Mouse (Mus musculus) kidney, postnatal 4 days (tissue): Measurements from ENCODE around the gene Myb.
A peak's percentile ranks its signal among the peaks of the same experiment; 100 is the strongest.

Experiments
- DNase-seq, 2 experiments: peaks; one replicate each; pipeline ENCODE4 v3.0.0; 2021; ENCODE audit warnings: mixed read lengths in 2 of 2

The Myb gene

GRCm38 (mm10) chr10:21118341-21118740, 42.4 kb downstream of the Myb start:
- no peak for DNase-seq

- no peak for DNase-seq
Observed at GRCm38 (mm10) chr10:21114459-21114858, 46.3 kb downstream of the Myb start.

GRCm38 (mm10) chr10:21112689-21113088, 48.1 kb downstream of the Myb start:
- no peak for DNase-seq

- no peak for DNase-seq
Observed at GRCm38 (mm10) chr10:21109337-21110056, 51.3 kb downstream of the Myb start.

- no peak for DNase-seq
Observed at GRCm38 (mm10) chr10:21108796-21109195, 52.0 kb downstream of the Myb start.

GRCm38 (mm10) chr10:21108182-21108581, 52.6 kb downstream of the Myb start:
- no peak for DNase-seq

- DNase-seq = no peak
Observed at GRCm38 (mm10) chr10:21105206-21105605, 55.6 kb downstream of the Myb start.

- no peak for DNase-seq
Observed at GRCm38 (mm10) chr10:21102689-21103088, 58.1 kb downstream of the Myb start.

- no peak for DNase-seq
Observed at GRCm38 (mm10) chr10:21101948-21102347, 58.8 kb downstream of the Myb start.

- DNase-seq = no peak
Observed at GRCm38 (mm10) chr10:21100646-21101249, 60.0 kb downstream of the Myb start.

- DNase-seq = no peak
Observed at GRCm38 (mm10) chr10:21099515-21099914, 61.3 kb downstream of the Myb start.

GRCm38 (mm10) chr10:21095541-21095940, 65.2 kb downstream of the Myb start:
- DNase-seq = no peak

GRCm38 (mm10) chr10:21094896-21095295, 65.9 kb downstream of the Myb start:
- no peak for DNase-seq

GRCm38 (mm10) chr10:21093301-21093700, 67.5 kb downstream of the Myb start:
- DNase-seq = no peak

- DNase-seq = peak; percentile 8 to 23
Observed at GRCm38 (mm10) chr10:21092501-21093270, 68.1 kb downstream of the Myb start.

GRCm38 (mm10) chr10:21090922-21091700, 69.7 kb downstream of the Myb start:
- no peak for DNase-seq

- DNase-seq = no peak
Observed at GRCm38 (mm10) chr10:21089541-21089940, 71.2 kb downstream of the Myb start.

- no peak for DNase-seq
Observed at GRCm38 (mm10) chr10:21087614-21088232, 73.1 kb downstream of the Myb start.

- DNase-seq = no peak
Observed at GRCm38 (mm10) chr10:21085044-21085443, 75.7 kb downstream of the Myb start.

GRCm38 (mm10) chr10:21083391-21083918, 77.3 kb downstream of the Myb start:
- DNase-seq = peak; percentile 51 to 59

- DNase-seq = no peak
Observed at GRCm38 (mm10) chr10:21082447-21082846, 78.3 kb downstream of the Myb start.

- peak in 1 of 2 experiments; percentile 27 for DNase-seq
Observed at GRCm38 (mm10) chr10:21077151-21077719, 83.5 kb downstream of the Myb start.
